Mouse (Mus musculus) right cerebral cortex, postnatal 25 days (tissue): ENCODE data around the gene Lsp1.

Experiments used
- DNase-seq: peaks from one replicate; pipeline ENCODE4 v3.0.0; 2022

Lsp1 gene

DNA sequence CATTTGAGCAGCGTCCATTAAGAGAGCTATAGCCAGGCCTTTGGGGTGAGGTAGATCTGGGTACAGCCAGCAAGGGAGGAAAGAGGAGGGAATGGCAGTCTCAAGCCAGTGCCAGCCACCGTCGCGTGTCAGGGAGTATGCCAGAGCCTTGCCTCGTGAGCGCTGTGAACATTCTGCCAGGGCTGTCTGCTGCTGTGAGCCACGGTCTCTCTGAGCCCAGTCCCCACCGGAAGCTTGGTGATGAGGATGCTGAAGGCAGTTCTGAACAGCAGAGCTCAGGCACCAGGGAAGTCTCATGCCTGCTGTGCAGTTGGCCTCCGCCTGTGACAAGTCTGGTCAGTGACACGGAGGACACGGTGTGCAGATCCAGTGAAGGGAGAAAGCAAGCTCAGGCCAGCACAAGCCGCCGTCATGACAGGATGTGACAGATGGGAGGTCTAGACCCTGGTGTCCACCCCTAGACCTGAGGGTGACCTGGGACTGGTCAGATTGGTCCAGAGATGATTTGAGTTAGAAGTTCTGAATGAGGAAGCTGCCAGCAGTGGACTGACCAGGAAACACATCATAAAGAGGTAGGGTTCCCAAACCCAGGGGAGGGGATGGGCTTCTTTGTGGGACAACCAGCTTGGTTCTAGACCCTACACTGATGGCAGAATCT lies 16.3 kb downstream of the Lsp1 start:
- no peak for DNase-seq

DNA sequence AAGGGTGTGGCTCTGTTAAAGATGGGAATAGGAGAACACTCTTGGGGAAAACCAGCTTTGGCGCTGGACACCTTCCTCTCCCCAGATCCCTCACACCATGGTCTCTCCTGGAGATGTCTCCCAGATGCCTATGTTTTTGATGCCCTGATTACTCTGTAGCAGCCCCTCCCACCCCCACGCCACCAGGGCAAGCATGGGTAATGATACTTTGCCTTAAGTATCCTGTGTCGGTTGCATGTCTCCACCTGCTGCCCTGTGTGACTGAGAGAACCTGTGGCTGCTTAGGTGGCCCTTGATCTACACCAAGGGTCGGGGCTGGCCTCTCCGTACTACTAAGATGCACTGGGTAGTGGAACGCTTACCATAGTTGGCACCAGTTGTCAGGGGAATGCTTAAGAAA lies 17.4 kb downstream of the Lsp1 start:
- DNase-seq = no peak

GRCm38 (mm10) chr7:142478574-142478973 lies 18.0 kb downstream of the Lsp1 start:
- no peak for DNase-seq

GRCm38 (mm10) chr7:142479307-142479706 lies 18.7 kb downstream of the Lsp1 start:
- no peak for DNase-seq

DNA sequence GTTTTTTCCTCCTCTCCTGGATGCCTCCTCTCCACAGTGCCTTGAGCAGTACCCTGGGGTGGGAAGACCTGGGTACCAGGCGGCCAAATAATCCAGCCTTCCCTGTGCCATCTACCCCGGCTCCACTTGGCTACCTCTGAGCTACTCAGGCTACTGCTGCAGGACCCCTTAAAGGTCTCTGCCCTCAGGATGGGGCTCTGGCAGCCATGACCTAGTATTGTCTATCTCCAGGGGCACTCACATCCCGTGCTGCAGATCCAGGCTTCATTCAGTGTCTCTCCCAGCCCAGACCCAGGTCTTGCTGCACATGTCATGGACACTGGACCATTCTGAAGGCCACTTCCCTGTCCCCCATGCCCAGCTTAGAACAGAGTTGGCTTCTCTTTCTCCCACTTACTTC lies 19.3 kb downstream of the Lsp1 start:
- DNase-seq = no peak

DNA sequence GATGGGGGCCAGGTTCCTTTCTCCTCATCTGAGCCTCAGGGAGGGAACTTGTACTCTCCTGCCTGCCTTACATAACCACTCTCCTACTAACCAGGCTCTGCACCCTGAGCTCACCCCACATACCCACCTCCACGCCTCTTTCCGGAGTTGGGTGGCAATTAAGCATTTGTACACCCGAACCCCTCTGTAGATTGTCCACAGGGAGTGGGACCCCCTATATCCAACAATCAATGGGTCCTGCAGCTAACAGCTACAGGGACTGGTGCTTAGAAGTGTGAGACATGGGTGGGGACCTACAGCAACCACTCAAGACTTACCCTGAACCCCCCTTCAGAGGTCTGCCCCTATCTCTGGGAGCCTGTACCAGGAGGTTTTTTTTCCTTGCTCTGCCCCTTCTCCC lies 20.1 kb downstream of the Lsp1 start:
- DNase-seq = no peak

GRCm38 (mm10) chr7:142481186-142481567 lies 20.6 kb downstream of the Lsp1 start:
- DNase-seq = no peak

- DNase-seq = no peak
Measured at GRCm38 (mm10) chr7:142481568-142482255, 21.1 kb downstream of the Lsp1 start.

DNA sequence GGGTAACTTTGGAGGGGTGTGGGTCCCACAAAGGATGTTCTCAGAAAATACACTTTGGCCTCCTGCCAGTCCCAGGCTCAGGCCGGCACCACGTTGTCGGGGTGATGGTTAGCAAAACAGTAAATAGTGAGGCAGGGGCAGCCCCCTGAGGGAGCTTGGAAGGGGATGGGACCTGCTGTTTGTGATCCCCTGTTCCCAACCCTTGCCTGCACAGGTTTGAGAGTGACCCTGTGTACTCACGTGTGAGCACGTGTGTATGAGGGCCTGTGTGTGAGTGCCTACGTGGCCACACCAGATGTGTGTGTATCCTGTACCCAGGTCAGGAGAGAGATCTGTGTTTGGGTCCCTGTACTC lies 21.6 kb downstream of the Lsp1 start:
- no peak for DNase-seq

DNA sequence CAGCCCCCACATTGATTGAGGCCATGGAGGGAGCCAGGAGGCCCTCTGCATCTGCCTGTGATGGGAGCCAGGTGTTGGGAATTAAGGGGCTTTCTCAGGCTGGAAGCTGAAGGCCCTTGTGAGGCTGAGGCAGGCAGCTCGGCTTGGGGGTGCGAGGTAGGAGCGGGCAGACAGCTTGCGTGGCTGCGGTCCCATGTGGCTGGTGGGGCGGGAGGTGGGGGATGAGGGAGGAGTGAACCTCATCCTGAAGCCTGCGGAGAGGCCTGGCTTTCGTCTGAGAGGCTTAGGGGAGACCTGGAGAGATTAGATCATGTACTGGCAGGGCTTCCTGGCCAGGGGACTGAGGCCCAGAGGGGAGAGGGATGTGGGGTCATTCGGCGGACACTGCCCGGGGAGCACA lies 22.5 kb downstream of the Lsp1 start:
- no peak for DNase-seq

- DNase-seq = no peak
Measured at GRCm38 (mm10) chr7:142484780-142485179, 24.2 kb downstream of the Lsp1 start.

DNA sequence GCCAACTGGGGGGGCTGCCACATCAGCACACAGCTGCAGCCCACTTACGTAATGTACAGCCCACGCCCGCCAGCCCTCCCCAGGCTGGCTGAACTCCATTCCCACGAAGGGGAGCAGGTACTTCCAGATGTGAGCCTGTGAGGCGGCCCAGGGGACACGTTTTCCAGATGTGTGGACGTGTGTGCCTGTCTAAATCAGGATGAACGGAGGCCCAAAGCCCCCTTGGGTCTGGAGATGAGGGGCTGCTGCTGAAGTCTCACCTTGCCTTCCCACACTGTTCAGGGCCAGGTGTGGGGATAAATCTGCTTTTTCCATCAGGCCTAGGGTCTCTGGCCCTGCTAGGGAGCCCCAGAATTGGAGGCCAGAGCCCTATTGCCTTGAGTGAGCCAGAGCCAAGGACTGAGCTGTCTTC lies 26.1 kb downstream of the Lsp1 start:
- no peak for DNase-seq

- no peak for DNase-seq
Measured at GRCm38 (mm10) chr7:142487341-142487859, 26.8 kb downstream of the Lsp1 start.

DNA sequence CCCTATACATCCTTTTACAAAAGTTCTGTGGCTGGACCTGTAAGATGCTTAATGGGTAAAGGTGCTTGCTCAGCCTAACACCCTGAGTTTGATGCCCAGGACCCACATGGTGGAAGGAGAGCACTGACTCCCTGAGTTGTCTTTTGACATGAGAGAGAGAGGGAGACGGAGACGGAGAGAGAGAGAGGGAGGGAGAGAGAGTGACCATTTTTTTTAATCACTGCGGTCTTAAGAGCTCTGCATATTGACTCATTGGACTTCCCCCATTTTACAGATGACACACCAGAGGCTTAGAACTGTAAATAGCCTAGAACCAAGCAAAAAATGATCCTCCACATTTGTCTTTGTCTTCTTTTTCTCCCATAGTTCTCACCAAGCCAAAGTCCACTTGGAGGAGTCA lies 27.4 kb downstream of the Lsp1 start:
- DNase-seq = no peak

GRCm38 (mm10) chr7:142493535-142493934 lies 32.9 kb downstream of the Lsp1 start:
- DNase-seq = no peak

GRCm38 (mm10) chr7:142496158-142496557 lies 35.5 kb downstream of the Lsp1 start:
- DNase-seq = no peak

DNA sequence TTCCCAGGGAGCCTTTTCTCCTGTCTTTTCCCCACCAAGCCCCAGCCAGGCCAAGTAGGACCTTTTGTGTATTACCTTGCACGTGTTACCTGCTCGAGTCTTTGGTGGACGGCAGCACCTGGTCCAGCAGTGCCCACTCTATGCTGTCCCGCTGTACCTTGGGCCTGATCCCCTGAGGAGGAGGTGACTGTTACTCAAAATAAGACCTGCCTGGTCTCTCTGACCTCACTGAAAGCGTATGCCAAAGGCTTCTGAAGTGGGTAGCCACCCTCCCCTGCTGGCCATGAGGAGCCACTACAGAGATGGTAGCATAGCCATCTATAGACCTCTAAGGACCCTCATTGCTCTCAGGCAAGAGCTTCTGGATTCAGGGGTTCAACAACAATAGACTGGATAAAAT lies 36.2 kb downstream of the Lsp1 start:
- DNase-seq = no peak

GRCm38 (mm10) chr7:142497775-142498174 lies 37.2 kb downstream of the Lsp1 start:
- no peak for DNase-seq

DNA sequence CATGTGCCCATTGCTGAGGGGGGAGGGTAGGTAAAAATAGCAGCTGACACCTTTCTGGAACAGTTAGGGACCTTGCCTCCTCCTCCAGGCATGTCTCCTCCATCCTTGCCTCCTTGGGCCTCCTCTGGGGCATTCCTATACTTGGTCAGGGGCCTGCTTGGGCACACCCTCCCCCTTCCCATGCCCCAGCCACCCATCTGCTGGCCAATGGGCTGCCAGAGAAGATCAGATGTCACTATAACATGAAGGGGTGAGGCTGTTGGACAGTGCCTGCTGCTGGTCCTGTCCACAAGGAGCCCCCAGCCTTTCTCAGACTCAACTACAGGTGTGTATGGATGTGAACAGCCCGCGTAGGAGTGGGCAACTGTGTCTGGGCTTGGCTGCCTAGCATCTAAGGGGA lies 38.0 kb downstream of the Lsp1 start, which contains the start of gene Tnnt3:
Tnnt3 (plus strand) TSS at position 262 of the 400 bp plus-strand sequence.
- no peak for DNase-seq

DNA sequence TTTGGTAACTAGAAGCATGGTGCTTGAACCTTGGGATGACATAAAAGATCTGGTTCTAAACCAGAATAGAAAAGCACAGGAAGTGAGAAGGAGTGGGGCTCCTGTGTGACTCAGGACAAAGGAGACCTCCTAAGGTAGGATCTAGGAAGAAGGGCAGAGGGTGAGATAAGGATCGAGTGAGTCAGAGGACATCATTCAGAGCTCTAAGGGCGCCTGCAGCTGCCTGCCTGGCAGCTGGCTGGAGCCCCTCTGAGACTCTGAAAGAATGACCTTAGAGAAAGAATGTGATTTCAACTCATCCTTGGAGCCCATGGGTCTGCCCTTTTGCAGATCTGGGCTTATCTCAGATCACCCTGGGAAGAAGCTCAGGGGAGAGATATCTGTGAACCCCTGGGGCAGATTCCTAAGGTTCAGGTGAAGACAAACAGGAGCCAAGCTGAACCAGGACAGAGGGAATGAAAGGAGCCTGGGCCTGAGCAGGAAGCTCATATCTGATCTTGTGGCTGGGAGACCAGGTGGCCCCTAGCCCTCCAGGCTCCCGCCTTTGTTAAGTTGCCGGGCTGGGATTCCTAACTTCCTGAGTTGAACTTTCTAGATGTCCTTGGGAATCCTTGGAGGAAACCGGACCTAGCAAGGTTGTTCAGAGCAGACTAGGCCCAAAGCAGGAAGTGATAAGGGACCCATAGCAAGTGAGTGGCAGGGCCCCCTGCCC lies 38.6 kb downstream of the Lsp1 start:
- DNase-seq = no peak

DNA sequence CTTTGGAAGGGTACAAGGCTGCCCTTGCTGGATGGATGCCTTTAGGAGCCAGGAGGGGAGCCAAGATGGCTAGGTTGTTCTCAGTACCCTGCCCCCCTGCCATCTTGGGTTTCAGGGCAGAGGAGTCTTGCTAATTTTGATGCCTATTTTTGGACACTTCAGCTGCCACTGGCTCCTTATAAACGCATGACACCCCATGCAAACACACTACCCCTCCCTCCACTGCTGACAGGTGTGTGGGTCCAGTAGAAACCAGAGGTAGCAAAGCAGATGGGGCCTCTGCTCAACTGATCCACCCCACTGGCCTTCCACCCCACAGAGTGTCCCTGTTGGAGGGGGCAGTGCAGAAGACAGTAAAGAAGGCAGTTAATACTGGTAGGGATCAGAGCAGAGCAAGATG lies 39.4 kb downstream of the Lsp1 start:
- no peak for DNase-seq

- no peak for DNase-seq
Measured at GRCm38 (mm10) chr7:142503206-142503605, 42.6 kb downstream of the Lsp1 start.

DNA sequence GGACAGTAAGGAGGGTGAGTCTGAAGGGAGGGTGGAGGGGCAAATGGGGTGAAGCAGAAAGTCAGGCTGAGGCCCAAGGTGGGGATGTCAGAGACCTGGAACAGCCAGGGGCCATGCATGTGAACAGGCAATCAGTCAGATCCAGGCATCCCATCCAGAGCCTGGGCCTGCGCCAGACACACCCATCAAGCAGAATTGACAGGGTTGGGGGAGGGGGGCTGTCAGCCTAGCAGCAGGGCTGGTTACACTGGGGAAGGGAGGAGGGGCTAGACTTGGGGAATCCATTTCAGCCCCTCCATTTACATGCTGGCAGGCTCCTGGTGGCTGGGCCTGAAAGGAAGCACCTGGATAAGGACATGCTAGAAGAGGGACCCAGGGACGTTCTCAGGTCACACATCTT lies 45.3 kb downstream of the Lsp1 start:
- no peak for DNase-seq

GRCm38 (mm10) chr7:142506501-142506900 lies 45.9 kb downstream of the Lsp1 start:
- no peak for DNase-seq
